Mouse (Mus musculus) forebrain, embryonic 11.5 days (tissue): ENCODE results near the gene Tjp3. TPM values are rescaled to one million over a fixed set of nuclear protein-coding genes. Genes with fewer than 3 reads are reported as not detected.

Source experiments
- ATAC-seq: fragments of 200-750 bp; cut with Nextera tagmentation; replicated peaks from 2 replicates; pipeline ENCODE4 v1.8.0; 2017; ENCODE audit warnings: moderate TSS enrichment; ENCODE audit not compliant: low FRiP score
- DNase-seq: peaks from one replicate; pipeline ENCODE4 v3.0.0-alpha.2; 2017; ENCODE audit warnings: low spot score
- H3K27ac ChIP-seq: fragments of 300-500 bp; sonication (generic); 2 replicates; pipeline ENCODE4 v1.5.1; 2014; ENCODE audit warnings: low read depth, low read length
- H3K27me3 ChIP-seq: fragments of 300-500 bp; sonication (generic); 2 replicates; pipeline ENCODE4 v1.6.1; 2014; ENCODE audit warnings: mild to moderate bottlenecking, low read length, mixed read lengths; ENCODE audit not compliant: control insufficient read depth, insufficient read depth
- H3K36me3 ChIP-seq: fragments of 300-500 bp; sonication (generic); 2 replicates; pipeline ENCODE4 v1.6.1; 2014; ENCODE audit warnings: mild to moderate bottlenecking, low read length, moderate library complexity, mixed read lengths; ENCODE audit not compliant: control insufficient read depth, insufficient read depth
- H3K4me1 ChIP-seq: fragments of 300-500 bp; sonication (generic); replicated peaks from 2 replicates; pipeline ENCODE4 v1.6.1; 2014; ENCODE audit warnings: low read length, mixed read lengths; ENCODE audit not compliant: control insufficient read depth, insufficient read depth
- H3K4me2 ChIP-seq: fragments of 300-500 bp; sonication (generic); 2 replicates; pipeline ENCODE4 v1.6.1; 2014; ENCODE audit warnings: low read depth, mild to moderate bottlenecking, low read length, moderate library complexity, mixed read lengths; ENCODE audit not compliant: severe bottlenecking
- H3K4me3 ChIP-seq: fragments of 300-500 bp; sonication (generic); 2 replicates; pipeline ENCODE4 v1.5.1; 2014; ENCODE audit warnings: low read depth, low read length
- H3K9ac ChIP-seq: fragments of 300-500 bp; sonication (generic); 2 replicates; pipeline ENCODE4 v1.6.1; 2014; ENCODE audit warnings: low read length
- H3K9me3 ChIP-seq: fragments of 300-500 bp; sonication (generic); 2 replicates; pipeline ENCODE4 v1.6.1; 2016; ENCODE audit warnings: low read length, mixed read lengths; ENCODE audit not compliant: control insufficient read depth
- WGBS: fragments of 180-500 bp; shearing (Covaris S2); extraction: QIAGEN DNeasy Blood & Tissue Kit; methylation state at CpG from one replicate; pipeline ENCODE4 v1.1.7; 2014; 5-methylcytosine and 5-hydroxymethylcytosine counted together
- polyA plus RNA-seq: library from polyadenylated mRNA; unstranded; fragments of >200 nt; fragmentation: Nextera tagmentation; extraction: Ambion mirVana; gene quantifications from 2 replicates; pipeline ENCODE4 v1.2.1, GENCODE M21; 2014

Tjp3 gene
- polyA plus RNA-seq, 1 experiment from 2014 or later = 11.9 TPM

DNA sequence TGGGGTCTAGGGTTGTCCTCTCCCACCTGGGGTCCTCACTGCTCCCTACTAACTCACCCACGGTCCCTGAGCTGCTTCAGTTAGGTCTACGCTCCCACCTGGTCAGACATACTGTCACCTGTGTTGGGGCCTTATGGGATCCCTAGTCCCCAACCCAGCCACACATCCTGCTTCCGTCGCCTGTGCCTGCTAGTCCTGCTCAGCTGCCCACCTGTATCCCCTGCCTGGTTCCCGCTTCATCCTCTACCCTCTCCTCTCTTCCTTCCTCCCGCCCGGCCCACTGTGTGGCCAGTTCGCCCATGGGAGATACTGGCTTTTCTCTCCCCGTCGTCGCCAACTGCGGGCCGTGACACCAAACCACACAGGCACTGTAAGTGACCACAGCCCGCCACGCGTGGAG lies 24.2 kb upstream of the Tjp3 start:
- Histone ChIP-seq H3K4me2 (no peak overlapping the region), H3K27me3 (no peaks in the 10 kb centered on the region), H3K4me3 (no peak overlapping the region), H3K9ac (no peak overlapping the region), H3K4me1 (peaks cover 12% of the 10 kb centered on the region; the same call in 1 of the 2 replicates), H3K9me3 (no peaks in the 10 kb centered on the region), H3K36me3 (peaks cover 8% of the 10 kb centered on the region; the same call in 1 of the 2 replicates), H3K27ac (no peak overlapping the region)
- DNase-seq (no peak), ATAC-seq (no peak)
- WGBS = 94% methylated on average over 16 of the region's 16 CpGs

GRCm38 (mm10) chr10:81314201-81314600 lies 22.8 kb upstream of the Tjp3 start:
- Histone ChIP-seq H3K4me3 (no peak overlapping the region), H3K9me3 (no peaks in the 10 kb centered on the region), H3K36me3 (peaks cover 8% of the 10 kb centered on the region; the same call in 1 of the 2 replicates), H3K27me3 (no peaks in the 10 kb centered on the region), H3K4me1 (peaks cover 5% of the 10 kb centered on the region; the same call in 1 of the 2 replicates), H3K9ac (no peak overlapping the region), H3K27ac (no peak overlapping the region), H3K4me2 (no peak overlapping the region)
- DNase-seq (no peak), ATAC-seq (no peak)
- 76% methylated on average over 7 of the region's 7 CpGs for WGBS

- Histone ChIP-seq H3K27me3 (no peaks in the 10 kb centered on the region), H3K4me2 (no peak overlapping the region), H3K4me3 (no peak overlapping the region), H3K9ac (no peak overlapping the region), H3K27ac (no peak overlapping the region), H3K9me3 (no peaks in the 10 kb centered on the region), H3K4me1 (peaks cover 5% of the 10 kb centered on the region; the same call in 1 of the 2 replicates), H3K36me3 (peaks cover 12% of the 10 kb centered on the region; the same call in 1 of the 2 replicates)
- WGBS = 95% methylated on average over 13 of the region's 13 CpGs
- DNase-seq (no peak), ATAC-seq (no peak)
These were observed 22.2 kb upstream of the Tjp3 start for GRCm38 (mm10) chr10:81313581-81313980.

- H3K36me3 ChIP-seq = peaks cover 23% of the 10 kb centered on the region
- no peaks in the 10 kb centered on the region for H3K27me3 ChIP-seq
- no peak overlapping the region for H3K4me3 ChIP-seq
- DNase-seq = no peak
- WGBS = 94% methylated on average over 5 of the region's 5 CpGs
- H3K27ac ChIP-seq = no peak overlapping the region
- H3K4me1 ChIP-seq = no peaks in the 10 kb centered on the region; the same call in 1 of the 2 replicates
- no peak for ATAC-seq
- no peaks in the 10 kb centered on the region for H3K9me3 ChIP-seq
- H3K9ac ChIP-seq = no peak overlapping the region
- H3K4me2 ChIP-seq = no peak overlapping the region
These were observed 18.2 kb upstream of the Tjp3 start for GRCm38 (mm10) chr10:81309571-81309970.

DNA sequence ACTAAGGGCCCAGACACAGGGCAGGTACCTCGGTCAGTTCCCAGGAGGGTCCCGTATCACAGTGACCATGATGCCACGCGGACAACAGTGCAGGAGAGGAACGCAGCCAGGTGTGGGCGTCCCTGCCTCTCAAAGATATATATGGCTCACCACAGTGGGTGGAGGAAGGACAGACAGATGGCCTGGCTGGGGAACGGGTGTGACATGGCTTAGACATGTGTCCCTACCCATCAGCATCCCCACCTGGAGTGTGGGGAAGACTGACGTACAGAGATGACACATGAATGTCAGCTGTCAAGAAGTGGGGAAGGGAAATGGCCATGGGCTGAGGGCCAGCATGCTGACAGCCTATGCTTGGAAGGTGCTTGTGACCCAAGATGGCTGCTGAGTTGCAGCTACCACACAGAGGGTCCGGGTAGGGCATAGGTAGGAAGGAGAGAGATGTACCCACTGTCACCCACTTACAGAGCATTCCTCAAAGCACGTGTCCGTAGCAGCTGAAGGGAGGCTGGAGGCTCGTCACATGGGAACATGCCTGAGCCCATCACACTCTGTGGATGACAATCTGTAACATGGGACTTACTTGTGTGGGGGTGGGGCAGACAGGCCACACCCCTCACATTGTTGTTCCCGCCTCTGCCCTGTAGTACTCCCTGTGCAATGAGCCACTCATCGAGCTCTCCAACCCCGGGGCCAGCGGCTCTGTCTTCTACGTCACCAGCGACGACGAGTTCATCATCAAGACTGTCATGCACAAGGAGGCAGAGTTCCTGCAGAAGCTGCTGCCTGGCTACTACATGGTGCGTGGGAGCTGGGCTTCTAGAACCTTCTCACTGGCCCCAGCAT lies 15.7 kb upstream of the Tjp3 start:
- Histone ChIP-seq H3K4me2 (no peak overlapping the region), H3K27me3 (no peaks in the 10 kb centered on the region), H3K27ac (no peak overlapping the region), H3K36me3 (peaks cover 17% of the 10 kb centered on the region), H3K4me1 (no peaks in the 10 kb centered on the region; the same call in 1 of the 2 replicates), H3K9ac (no peak overlapping the region), H3K9me3 (no peaks in the 10 kb centered on the region), H3K4me3 (no peak overlapping the region)
- ATAC-seq (no peak), DNase-seq (no peak)
- 94% methylated on average over 21 of the region's 21 CpGs for WGBS

DNA sequence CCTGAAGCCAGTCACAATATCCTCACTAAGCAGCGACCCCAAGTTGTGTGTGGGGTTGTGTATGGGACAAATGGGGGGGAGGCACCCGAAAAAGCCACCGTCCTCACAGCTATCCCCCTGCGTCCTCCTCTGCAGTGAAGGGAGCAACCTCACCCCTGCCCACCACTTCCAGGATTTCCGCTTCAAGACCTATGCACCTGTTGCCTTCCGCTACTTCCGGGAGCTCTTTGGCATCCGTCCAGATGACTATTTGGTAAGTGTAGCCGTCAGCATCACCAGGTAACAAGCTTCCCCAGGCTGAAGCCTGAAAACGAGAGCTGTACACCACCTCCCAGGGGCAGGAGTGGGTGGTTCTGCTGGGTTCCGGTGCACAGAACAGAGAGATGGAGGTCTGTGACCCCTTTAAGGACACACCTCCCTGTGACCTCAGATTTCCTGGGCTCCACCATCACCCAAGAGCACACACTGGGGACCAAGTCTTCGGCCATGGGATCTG lies 14.8 kb upstream of the Tjp3 start:
- 96% methylated on average over 12 of the region's 12 CpGs for WGBS
- no peak overlapping the region for H3K9ac ChIP-seq
- ATAC-seq = no peak
- DNase-seq = no peak
- H3K27me3 ChIP-seq = no peaks in the 10 kb centered on the region
- no peak overlapping the region for H3K27ac ChIP-seq
- no peaks in the 10 kb centered on the region; the same call in 1 of the 2 replicates for H3K4me1 ChIP-seq
- H3K36me3 ChIP-seq = peaks cover 17% of the 10 kb centered on the region
- H3K4me2 ChIP-seq = no peak overlapping the region
- no peaks in the 10 kb centered on the region for H3K9me3 ChIP-seq
- no peak overlapping the region for H3K4me3 ChIP-seq

DNA sequence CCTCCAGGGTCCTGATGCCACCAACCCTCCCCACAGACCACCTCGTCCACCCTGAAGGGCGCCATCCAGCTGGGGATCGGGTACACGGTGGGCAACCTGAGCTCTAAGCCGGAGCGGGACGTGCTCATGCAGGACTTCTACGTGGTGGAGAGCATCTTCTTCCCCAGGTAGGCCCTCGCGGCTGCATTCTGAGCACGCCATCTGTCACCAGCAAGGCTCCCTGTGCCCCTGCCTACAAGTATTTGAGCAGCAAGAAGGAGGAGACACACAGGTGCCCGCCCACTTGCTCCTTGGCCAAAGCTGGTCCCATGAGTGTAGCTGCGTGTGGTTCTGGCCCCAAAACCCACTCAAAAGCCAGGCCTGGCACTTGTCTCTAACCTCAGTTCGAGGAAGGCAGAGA lies 14.3 kb upstream of the Tjp3 start:
- WGBS = 96% methylated on average over 14 of the region's 14 CpGs

GRCm38 (mm10) chr10:81304597-81305238 lies 13.3 kb upstream of the Tjp3 start:
- Histone ChIP-seq H3K9ac (no peak overlapping the region; the same call in 1 of the 2 replicates), H3K36me3 (peaks cover 17% of the 10 kb centered on the region), H3K4me1 (no peaks in the 10 kb centered on the region; the same call in 1 of the 2 replicates), H3K9me3 (no peaks in the 10 kb centered on the region), H3K4me3 (no peak overlapping the region), H3K27me3 (no peaks in the 10 kb centered on the region), H3K4me2 (no peak overlapping the region), H3K27ac (no peak overlapping the region)
- 31% methylated on average over 6 of the region's 9 CpGs for WGBS
- ATAC-seq (peak; percentile 61; the same call in 1 of the 2 replicates), DNase-seq (peak; percentile 77)

More for the DNA sequence above, 14.3 kb upstream of the Tjp3 start:
- H3K36me3 ChIP-seq = peaks cover 17% of the 10 kb centered on the region
- DNase-seq = no peak
- H3K9ac ChIP-seq = no peak overlapping the region
- no peaks in the 10 kb centered on the region for H3K27me3 ChIP-seq
- no peak overlapping the region for H3K4me3 ChIP-seq
- H3K4me1 ChIP-seq = no peaks in the 10 kb centered on the region; the same call in 1 of the 2 replicates
- H3K4me2 ChIP-seq = no peak overlapping the region
- no peak overlapping the region for H3K27ac ChIP-seq
- ATAC-seq = no peak
- no peaks in the 10 kb centered on the region for H3K9me3 ChIP-seq
